Mouse (Mus musculus) liver, embryonic 14.5 days (tissue): ENCODE measurements around the gene Tnnt3. TPM values are rescaled to one million over a fixed set of nuclear protein-coding genes. Genes with fewer than 3 reads are reported as not detected.

Experiments used
- ATAC-seq: fragments of 200-750 bp; cut with Nextera tagmentation; 2 replicates; pipeline ENCODE4 v1.8.0; 2017; ENCODE audit warnings: moderate number of reproducible peaks, mild to moderate bottlenecking, moderate library complexity; ENCODE audit not compliant: insufficient read depth
- DNase-seq, 3 experiments: peaks; one replicate each; pipeline ENCODE4 v3.0.0-alpha.2; 2012 to 2013; ENCODE audit warnings: low read depth in 3 of 3, low spot score in 3 of 3
- H3K27ac ChIP-seq: fragments of 300-500 bp; sonication (generic); 2 replicates; pipeline ENCODE4 v1.5.1; 2014; ENCODE audit warnings: moderate library complexity, mild to moderate bottlenecking, control low read depth, inconsistent platforms
- H3K27me3 ChIP-seq: fragments of 300-500 bp; sonication (generic); 2 replicates; pipeline ENCODE4 v1.6.1; 2014; ENCODE audit warnings: mild to moderate bottlenecking, low read length, moderate library complexity; ENCODE audit not compliant: control insufficient read depth, insufficient read depth
- H3K36me3 ChIP-seq: fragments of 300-500 bp; sonication (generic); replicated peaks from 2 replicates; pipeline ENCODE4 v1.6.1; 2014; ENCODE audit warnings: low read depth; ENCODE audit not compliant: control insufficient read depth, insufficient read depth
- H3K4me1 ChIP-seq, 2 experiments: fragments of 200-500 bp in 1 of 2; fragments of 300-500 bp in 1 of 2; sonication (generic) in 1 of 2; replicated peaks; 2 replicates each; pipeline ENCODE4 v1.6.1; 2012 to 2014; ENCODE audit warnings: antibody characterized with exemption in 1 of 2, inconsistent platforms in 1 of 2, low read length in 1 of 2; ENCODE audit not compliant: control insufficient read depth in 2 of 2, insufficient read depth in 2 of 2
- H3K4me2 ChIP-seq: fragments of 300-500 bp; sonication (generic); 2 replicates; pipeline ENCODE4 v1.6.1; 2014; ENCODE audit warnings: low read depth, mild to moderate bottlenecking, control low read depth, moderate library complexity
- H3K4me3 ChIP-seq, 2 experiments: fragments of 200-500 bp in 1 of 2; fragments of 300-500 bp in 1 of 2; sonication (generic) in 1 of 2; 2 replicates each; pipeline ENCODE4 v1.5.1; 2012 to 2014; ENCODE audit warnings: low read depth in 2 of 2, low read length in 2 of 2, mild to moderate bottlenecking in 2 of 2, control low read depth in 1 of 2, inconsistent platforms in 1 of 2, moderate library complexity in 1 of 2; ENCODE audit not compliant: insufficient read depth in 1 of 2
- H3K9ac ChIP-seq: fragments of 300-500 bp; sonication (generic); replicated peaks from 2 replicates; pipeline ENCODE4 v1.6.1; 2014; ENCODE audit warnings: mild to moderate bottlenecking, control low read depth, moderate library complexity
- H3K9me3 ChIP-seq: fragments of 300-500 bp; sonication (generic); 2 replicates; pipeline ENCODE4 v1.6.1; 2016; ENCODE audit warnings: low read length, mixed read lengths; ENCODE audit not compliant: control insufficient read depth
- CTCF ChIP-seq: IDR thresholded peaks from 2 replicates; pipeline ENCODE4 v1.5.1; 2016; ENCODE audit warnings: antibody characterized with exemption, low read depth, control low read depth
- EP300 ChIP-seq: IDR thresholded peaks from 2 replicates; pipeline ENCODE4 v1.6.1; 2016; ENCODE audit warnings: antibody characterized with exemption, low read depth
- WGBS: fragments of 180-500 bp; shearing (Covaris S2); extraction: QIAGEN DNeasy Blood & Tissue Kit; methylation state at CpG from one replicate; pipeline ENCODE4 v1.1.7; 2014; ENCODE audit not compliant: insufficient replicate concordance; 5-methylcytosine and 5-hydroxymethylcytosine counted together
- polyA plus RNA-seq, 2 experiments: library from polyadenylated mRNA; depleted of rRNA in 1 of 2; stranded (reverse) in 1 of 2; unstranded in 1 of 2; fragments of >200 nt; fragmentation: Nextera tagmentation in 1 of 2; extraction: Ambion mirVana in 1 of 2; gene quantifications; 2 replicates each; pipeline versions ENCODE4 v1.2.1 to v1.2.3; 2012 to 2014

Gene Tnnt3
- polyA plus RNA-seq, 2 experiments: 0.15 to 0.17 TPM

- WGBS: 55% methylated on average over 7 of the region's 7 CpGs
- H3K4me1 ChIP-seq: 0 out of 4 replicates have a peak, but pooled peaks cover 0 to 2% of the 10 kb centered on the region in 2 experiments
- ATAC-seq: no peak
- no peak for DNase-seq
- H3K9me3 ChIP-seq: no peaks in the 10 kb centered on the region
- no peak overlapping the region for H3K4me2 ChIP-seq
- no peak overlapping the region for H3K4me3 ChIP-seq
- no peaks in the 10 kb centered on the region for H3K36me3 ChIP-seq
- H3K27me3 ChIP-seq: no peaks in the 10 kb centered on the region
- TF ChIP-seq EP300: no peak
- TF ChIP-seq CTCF: no peak
- no peak overlapping the region for H3K27ac ChIP-seq
- H3K9ac ChIP-seq: no peak overlapping the region
Observed at GRCm38 (mm10) chr7:142475641-142476040, 23.0 kb upstream of the Tnnt3 start.

DNA sequence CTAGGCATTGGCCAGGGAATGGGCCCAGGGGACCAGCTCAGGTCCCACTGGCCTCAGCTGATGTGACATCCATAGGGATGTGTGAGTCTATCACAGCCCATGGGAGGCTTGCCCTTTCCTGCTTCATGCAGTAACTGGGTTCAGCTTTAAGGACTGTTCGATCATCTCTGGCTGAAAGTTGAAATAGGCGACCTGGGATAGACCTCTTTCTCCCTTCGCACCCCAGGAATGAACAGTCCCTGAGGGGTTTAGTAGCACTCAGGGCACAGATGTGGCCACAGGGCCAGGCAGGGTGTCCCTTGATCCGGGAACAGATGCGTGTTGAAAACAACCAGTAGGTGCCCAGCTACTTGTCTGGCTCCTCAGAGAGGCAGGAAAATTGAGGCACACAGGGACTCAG is 22.4 kb upstream of the Tnnt3 start:
- Histone ChIP-seq H3K9ac (no peak overlapping the region), H3K4me3 (no peak overlapping the region), H3K27me3 (no peaks in the 10 kb centered on the region), H3K4me1 (peaks cover 0 to 3% of the 10 kb centered on the region in 2 experiments; a peak in 1 of 4 replicates), H3K9me3 (no peaks in the 10 kb centered on the region), H3K4me2 (no peak overlapping the region), H3K27ac (no peak overlapping the region), H3K36me3 (no peaks in the 10 kb centered on the region)
- DNase-seq (no peak), ATAC-seq (no peak)
- TF ChIP-seq EP300: no peak
- no peak for TF ChIP-seq CTCF
- 65% methylated on average over 5 of the region's 5 CpGs for WGBS

DNA sequence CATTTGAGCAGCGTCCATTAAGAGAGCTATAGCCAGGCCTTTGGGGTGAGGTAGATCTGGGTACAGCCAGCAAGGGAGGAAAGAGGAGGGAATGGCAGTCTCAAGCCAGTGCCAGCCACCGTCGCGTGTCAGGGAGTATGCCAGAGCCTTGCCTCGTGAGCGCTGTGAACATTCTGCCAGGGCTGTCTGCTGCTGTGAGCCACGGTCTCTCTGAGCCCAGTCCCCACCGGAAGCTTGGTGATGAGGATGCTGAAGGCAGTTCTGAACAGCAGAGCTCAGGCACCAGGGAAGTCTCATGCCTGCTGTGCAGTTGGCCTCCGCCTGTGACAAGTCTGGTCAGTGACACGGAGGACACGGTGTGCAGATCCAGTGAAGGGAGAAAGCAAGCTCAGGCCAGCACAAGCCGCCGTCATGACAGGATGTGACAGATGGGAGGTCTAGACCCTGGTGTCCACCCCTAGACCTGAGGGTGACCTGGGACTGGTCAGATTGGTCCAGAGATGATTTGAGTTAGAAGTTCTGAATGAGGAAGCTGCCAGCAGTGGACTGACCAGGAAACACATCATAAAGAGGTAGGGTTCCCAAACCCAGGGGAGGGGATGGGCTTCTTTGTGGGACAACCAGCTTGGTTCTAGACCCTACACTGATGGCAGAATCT is 21.7 kb upstream of the Tnnt3 start:
- no peak overlapping the region for H3K9ac ChIP-seq
- WGBS: 59% methylated on average over 13 of the region's 13 CpGs
- no peaks in the 10 kb centered on the region for H3K9me3 ChIP-seq
- H3K4me1 ChIP-seq: peaks cover 0 to 3% of the 10 kb centered on the region in 2 experiments; a peak in 1 of 4 replicates
- H3K4me3 ChIP-seq: no peak overlapping the region
- H3K36me3 ChIP-seq: no peaks in the 10 kb centered on the region
- ATAC-seq (no peak), DNase-seq (no peak)
- TF ChIP-seq EP300: no peak
- TF ChIP-seq CTCF: no peak
- H3K4me2 ChIP-seq: no peak overlapping the region
- H3K27me3 ChIP-seq: no peaks in the 10 kb centered on the region
- no peak overlapping the region for H3K27ac ChIP-seq

- ATAC-seq: no peak
- DNase-seq: no peak
- no peak overlapping the region for H3K27ac ChIP-seq
- no peak overlapping the region for H3K9ac ChIP-seq
- H3K27me3 ChIP-seq: no peaks in the 10 kb centered on the region
- peaks cover 0 to 6% of the 10 kb centered on the region in 2 experiments; a peak in 1 of 4 replicates for H3K4me1 ChIP-seq
- no peak overlapping the region for H3K4me2 ChIP-seq
- no peaks in the 10 kb centered on the region for H3K36me3 ChIP-seq
- H3K9me3 ChIP-seq: no peaks in the 10 kb centered on the region
- 72% methylated on average over 6 of the region's 6 CpGs for WGBS
- H3K4me3 ChIP-seq: no peak overlapping the region
- TF ChIP-seq CTCF (no peak), EP300 (no peak)
Observed at GRCm38 (mm10) chr7:142478001-142478400, 20.6 kb upstream of the Tnnt3 start.

- TF ChIP-seq EP300: no peak
- TF ChIP-seq CTCF: no peak
- Histone ChIP-seq H3K9me3 (no peaks in the 10 kb centered on the region), H3K36me3 (no peaks in the 10 kb centered on the region), H3K27me3 (no peaks in the 10 kb centered on the region), H3K9ac (no peak overlapping the region), H3K4me1 (peaks cover 0 to 6% of the 10 kb centered on the region in 2 experiments; a peak in 1 of 4 replicates), H3K27ac (no peak overlapping the region), H3K4me2 (no peak overlapping the region), H3K4me3 (no peak overlapping the region)
- DNase-seq (no peak), ATAC-seq (no peak)
- 79% methylated on average over 2 of the region's 2 CpGs for WGBS
Observed at GRCm38 (mm10) chr7:142478574-142478973, 20.1 kb upstream of the Tnnt3 start.
